Mouse (Mus musculus) G1E (cell line): Measurements from ENCODE around the gene Klhl29. TPM values are rescaled to one million over a fixed set of nuclear protein-coding genes. Genes with fewer than 3 reads are reported as not detected.

Experiments used
- ATAC-seq: 2 replicates; pipeline ENCODE4 v1.8.0; 2016; ENCODE audit warnings: mild to moderate bottlenecking; ENCODE audit not compliant: insufficient number of reproducible peaks, poor library complexity, low FRiP score, severe bottlenecking; ENCODE audit errors: extremely low read depth
- DNase-seq: peaks from one replicate; pipeline ENCODE4 v3.0.0; 2012; ENCODE audit warnings: low spot score
- H3K27me3 ChIP-seq: 2 replicates; pipeline ENCODE4 v1.6.1; 2012; ENCODE audit warnings: mild to moderate bottlenecking, low read length, inconsistent platforms; ENCODE audit not compliant: insufficient read depth
- H3K36me3 ChIP-seq: replicated peaks from 2 replicates; pipeline ENCODE3; 2012; ENCODE audit warnings: mild to moderate bottlenecking, inconsistent platforms
- H3K4me1 ChIP-seq: 2 replicates; pipeline ENCODE4 v1.6.1; 2012; ENCODE audit warnings: low read depth, low read length, inconsistent platforms, mixed read lengths; ENCODE audit not compliant: insufficient read depth
- H3K4me3 ChIP-seq: 2 replicates; pipeline ENCODE4 v1.5.1; 2012; ENCODE audit warnings: low read depth, mild to moderate bottlenecking, inconsistent platforms, low read length, moderate library complexity, mixed read lengths
- H3K9me3 ChIP-seq: replicated peaks from 2 replicates; pipeline ENCODE4 v1.6.1; 2012; ENCODE audit warnings: inconsistent platforms
- CTCF ChIP-seq: IDR thresholded peaks from 2 replicates; pipeline ENCODE4 v1.5.1; 2012; ENCODE audit warnings: low read depth, low read length, inconsistent platforms, mixed read lengths
- GATA1 ChIP-seq: IDR thresholded peaks from 2 replicates; pipeline ENCODE4 v1.6.1; 2012; ENCODE audit warnings: borderline replicate concordance, low read length, inconsistent platforms, mixed read lengths
- GATA2 ChIP-seq: IDR thresholded peaks from 2 replicates; pipeline ENCODE4 v1.6.1; 2012; ENCODE audit warnings: low read depth, low read length, inconsistent platforms, borderline replicate concordance
- POLR2AphosphoS5 ChIP-seq: IDR thresholded peaks from 2 replicates; pipeline ENCODE4 v1.6.1; 2012; ENCODE audit warnings: low read depth, low read length, inconsistent platforms; ENCODE audit not compliant: insufficient replicate concordance
- TAL1 ChIP-seq: conservative IDR thresholded peaks from 2 replicates; pipeline ENCODE4 v1.6.1; 2012; ENCODE audit warnings: low read depth, low read length, inconsistent platforms, mixed read lengths
- polyA plus RNA-seq: library from polyadenylated mRNA; stranded (reverse); fragments of >175 nt; gene quantifications from 2 replicates; pipeline ENCODE4 v1.2.3, GENCODE M21; 2012
- total RNA-seq, 2 experiments: library from RNA; stranded (forward) in 1 of 2; stranded (reverse) in 1 of 2; fragments of 200-1000 nt in 1 of 2; fragments of >200 nt in 1 of 2; fragmentation: Nextera tagmentation in 1 of 2; gene quantifications; 2 replicates each; pipeline ENCODE4 v1.2.3; 2014 to 2017

Gene Klhl29
- total and polyA plus RNA-seq, 3 experiments: 0.05 TPM; not detected in 2

GRCm38 (mm10) chr12:5207172-5207571, 168.3 kb downstream of the Klhl29 start:
- H3K9me3 ChIP-seq: peaks cover 71% of the 10 kb centered on the region
- ATAC-seq (no peak), DNase-seq (no peak)
- no peaks in the 10 kb centered on the region for H3K27me3 ChIP-seq
- H3K4me3 ChIP-seq: no peak overlapping the region
- no peaks in the 10 kb centered on the region for H3K4me1 ChIP-seq
- no peak for TF ChIP-seq TAL1
- TF ChIP-seq CTCF: no peak
- TF ChIP-seq GATA2: no peak
- no peak for TF ChIP-seq GATA1
- TF ChIP-seq POLR2AphosphoS5: no peak
- no peaks in the 10 kb centered on the region for H3K36me3 ChIP-seq

GRCm38 (mm10) chr12:5204071-5204840, 171.2 kb downstream of the Klhl29 start:
- ATAC-seq (no peak), DNase-seq (no peak)
- Histone ChIP-seq H3K27me3 (no peaks in the 10 kb centered on the region), H3K4me3 (no peak overlapping the region), H3K4me1 (no peaks in the 10 kb centered on the region), H3K36me3 (no peaks in the 10 kb centered on the region), H3K9me3 (peaks cover 65% of the 10 kb centered on the region)
- no peak for TF ChIP-seq GATA1
- TF ChIP-seq GATA2: no peak
- no peak for TF ChIP-seq POLR2AphosphoS5
- no peak for TF ChIP-seq TAL1
- no peak for TF ChIP-seq CTCF

GRCm38 (mm10) chr12:5203385-5203784, 172.1 kb downstream of the Klhl29 start:
- Histone ChIP-seq H3K36me3 (no peaks in the 10 kb centered on the region), H3K4me1 (no peaks in the 10 kb centered on the region), H3K9me3 (peaks cover 65% of the 10 kb centered on the region), H3K4me3 (no peak overlapping the region), H3K27me3 (no peaks in the 10 kb centered on the region)
- ATAC-seq (no peak), DNase-seq (no peak)
- TF ChIP-seq GATA2: no peak
- TF ChIP-seq TAL1: no peak
- TF ChIP-seq GATA1: no peak
- no peak for TF ChIP-seq CTCF
- no peak for TF ChIP-seq POLR2AphosphoS5

- no peak overlapping the region; the same call in 1 of the 2 replicates for H3K4me3 ChIP-seq
- H3K27me3 ChIP-seq: no peaks in the 10 kb centered on the region
- DNase-seq (no peak), ATAC-seq (no peak)
- no peaks in the 10 kb centered on the region for H3K4me1 ChIP-seq
- no peak for TF ChIP-seq GATA1
- TF ChIP-seq CTCF: no peak
- no peak for TF ChIP-seq TAL1
- no peak for TF ChIP-seq GATA2
- TF ChIP-seq POLR2AphosphoS5: no peak
- peaks cover 64% of the 10 kb centered on the region for H3K9me3 ChIP-seq
- no peaks in the 10 kb centered on the region for H3K36me3 ChIP-seq
Measured at GRCm38 (mm10) chr12:5198254-5198653, 177.2 kb downstream of the Klhl29 start.

GRCm38 (mm10) chr12:5194176-5194575, 181.3 kb downstream of the Klhl29 start:
- Histone ChIP-seq H3K27me3 (no peaks in the 10 kb centered on the region), H3K4me1 (no peaks in the 10 kb centered on the region), H3K9me3 (peaks cover 64% of the 10 kb centered on the region), H3K36me3 (no peaks in the 10 kb centered on the region), H3K4me3 (no peak overlapping the region)
- ATAC-seq (no peak), DNase-seq (no peak)
- TF ChIP-seq GATA2 (no peak), CTCF (no peak), POLR2AphosphoS5 (no peak), TAL1 (no peak), GATA1 (no peak)

- TF ChIP-seq POLR2AphosphoS5 (no peak), CTCF (no peak), GATA2 (no peak), TAL1 (no peak), GATA1 (no peak)
- Histone ChIP-seq H3K4me1 (no peaks in the 10 kb centered on the region), H3K27me3 (no peaks in the 10 kb centered on the region), H3K4me3 (no peak overlapping the region), H3K36me3 (no peaks in the 10 kb centered on the region), H3K9me3 (peaks cover 69% of the 10 kb centered on the region)
- DNase-seq: no peak
- no peak for ATAC-seq
Measured at GRCm38 (mm10) chr12:5192380-5192718, 183.1 kb downstream of the Klhl29 start.
